Mouse (Mus musculus) lung, embryonic 14.5 days (tissue): Measurements from ENCODE around the gene Zcchc14. TPM values are rescaled to one million over a fixed set of nuclear protein-coding genes. Genes with fewer than 3 reads are reported as not detected.
"Not testable (repeated sequence)": the region's sequence is repeated elsewhere in the genome, so short reads cannot be mapped to it uniquely, and the experiment has no call there.

Experiments used
- ATAC-seq: fragments of 200-750 bp; cut with Nextera tagmentation; 2 replicates; pipeline ENCODE4 v1.8.0; 2017; ENCODE audit warnings: mild to moderate bottlenecking, moderate TSS enrichment, moderate library complexity; ENCODE audit not compliant: insufficient read depth
- DNase-seq: peaks from one replicate; pipeline ENCODE4 v3.0.0-alpha.2; 2015
- H3K27ac ChIP-seq: fragments of 300-500 bp; sonication (generic); 2 replicates; pipeline ENCODE4 v1.5.1; 2014; ENCODE audit warnings: low read depth, mild to moderate bottlenecking, moderate library complexity
- H3K27me3 ChIP-seq: fragments of 300-500 bp; sonication (generic); 2 replicates; pipeline ENCODE4 v1.6.1; 2014; ENCODE audit warnings: low read length, control low read depth; ENCODE audit not compliant: insufficient read depth
- H3K36me3 ChIP-seq: fragments of 300-500 bp; sonication (generic); 2 replicates; pipeline ENCODE4 v1.6.1; 2014; ENCODE audit warnings: control low read depth; ENCODE audit not compliant: insufficient read depth
- H3K4me1 ChIP-seq: fragments of 300-500 bp; sonication (generic); 2 replicates; pipeline ENCODE4 v1.6.1; 2014; ENCODE audit warnings: antibody characterized with exemption, control low read depth; ENCODE audit not compliant: insufficient read depth
- H3K4me2 ChIP-seq: fragments of 300-500 bp; sonication (generic); 2 replicates; pipeline ENCODE4 v1.6.1; 2014; ENCODE audit warnings: mild to moderate bottlenecking
- H3K4me3 ChIP-seq: fragments of 300-500 bp; sonication (generic); 2 replicates; pipeline ENCODE4 v1.5.1; 2014; ENCODE audit warnings: low read depth, low read length
- H3K9ac ChIP-seq: fragments of 300-500 bp; sonication (generic); 2 replicates; pipeline ENCODE4 v1.6.1; 2014
- H3K9me3 ChIP-seq: fragments of 300-500 bp; sonication (generic); 2 replicates; pipeline ENCODE4 v1.6.1; 2016; ENCODE audit warnings: low read depth, low read length, control low read depth
- CTCF ChIP-seq: IDR thresholded peaks from 2 replicates; pipeline ENCODE4 v1.5.1; 2016; ENCODE audit warnings: antibody characterized with exemption, low read depth
- WGBS: fragments of 180-500 bp; shearing (Covaris S2); extraction: QIAGEN DNeasy Blood & Tissue Kit; methylation state at CpG from one replicate; pipeline ENCODE4 v1.1.7; 2014; 5-methylcytosine and 5-hydroxymethylcytosine counted together
- polyA plus RNA-seq: library from polyadenylated mRNA; unstranded; fragments of >200 nt; fragmentation: Nextera tagmentation; extraction: Ambion mirVana; gene quantifications from 2 replicates; pipeline ENCODE4 v1.2.1, GENCODE M21; 2014

Zcchc14 gene
- polyA plus RNA-seq, 1 experiment from 2014 or later, result 25.0 TPM

- peak; percentile 58 for DNase-seq
- peaks cover 3% of the 10 kb centered on the region; the same call in 1 of the 2 replicates for H3K4me1 ChIP-seq
- peak overlapping the region; percentile 32 for H3K4me2 ChIP-seq
- no peaks in the 10 kb centered on the region for H3K27me3 ChIP-seq
- H3K36me3 ChIP-seq, result no peaks in the 10 kb centered on the region
- 31% methylated on average over 20 of the region's 20 CpGs for WGBS
- H3K27ac ChIP-seq, result no peak overlapping the region
- no peaks in the 10 kb centered on the region for H3K9me3 ChIP-seq
- H3K9ac ChIP-seq, result no peak overlapping the region
- no peak for ATAC-seq
- H3K4me3 ChIP-seq, result no peak overlapping the region
- TF ChIP-seq CTCF, result no peak
Measured at GRCm38 (mm10) chr8:121675701-121676100, 23.0 kb upstream of the Zcchc14 start.

GRCm38 (mm10) chr8:121675161-121675560, 22.5 kb upstream of the Zcchc14 start:
- DNase-seq, result no peak
- Histone ChIP-seq H3K36me3 (no peaks in the 10 kb centered on the region), H3K4me2 (no peak overlapping the region), H3K4me1 (peaks cover 3% of the 10 kb centered on the region; the same call in 1 of the 2 replicates), H3K9ac (no peak overlapping the region), H3K9me3 (no peaks in the 10 kb centered on the region), H3K27ac (no peak overlapping the region), H3K27me3 (no peaks in the 10 kb centered on the region), H3K4me3 (no peak overlapping the region)
- no peak for ATAC-seq
- 65% methylated on average over 3 of the region's 3 CpGs for WGBS
- no peak for TF ChIP-seq CTCF

- peaks cover 3% of the 10 kb centered on the region; the same call in 1 of the 2 replicates for H3K4me1 ChIP-seq
- no peak overlapping the region for H3K27ac ChIP-seq
- no peaks in the 10 kb centered on the region for H3K9me3 ChIP-seq
- ATAC-seq (no peak), DNase-seq (peak; percentile 37)
- no peaks in the 10 kb centered on the region for H3K27me3 ChIP-seq
- peak; percentile 59 for TF ChIP-seq CTCF
- H3K36me3 ChIP-seq, result no peaks in the 10 kb centered on the region
- no peak overlapping the region for H3K4me3 ChIP-seq
- no peak overlapping the region for H3K4me2 ChIP-seq
- no peak overlapping the region for H3K9ac ChIP-seq
- WGBS, result 49% methylated on average over 5 of the region's 5 CpGs
Measured at GRCm38 (mm10) chr8:121674524-121674923, 21.8 kb upstream of the Zcchc14 start.

GRCm38 (mm10) chr8:121673917-121674316, 21.2 kb upstream of the Zcchc14 start:
- H3K4me3 ChIP-seq, result no peak overlapping the region
- DNase-seq (peak; percentile 46), ATAC-seq (peak; percentile 60)
- no peak overlapping the region for H3K9ac ChIP-seq
- WGBS, result 65% methylated on average over 5 of the region's 5 CpGs
- no peak overlapping the region for H3K4me2 ChIP-seq
- no peaks in the 10 kb centered on the region for H3K36me3 ChIP-seq
- H3K9me3 ChIP-seq, result no peaks in the 10 kb centered on the region
- TF ChIP-seq CTCF, result no peak
- no peaks in the 10 kb centered on the region for H3K27me3 ChIP-seq
- H3K27ac ChIP-seq, result no peak overlapping the region
- H3K4me1 ChIP-seq, result peaks cover 3% of the 10 kb centered on the region; the same call in 1 of the 2 replicates

- TF ChIP-seq CTCF, result no peak
- Histone ChIP-seq H3K4me3 (no peak overlapping the region), H3K9ac (no peak overlapping the region), H3K9me3 (no peaks in the 10 kb centered on the region), H3K4me1 (peaks cover 3% of the 10 kb centered on the region; the same call in 1 of the 2 replicates), H3K36me3 (no peaks in the 10 kb centered on the region), H3K27ac (no peak overlapping the region; the same call in 1 of the 2 replicates), H3K27me3 (no peaks in the 10 kb centered on the region), H3K4me2 (no peak overlapping the region)
- peak; percentile 35; the same call in 1 of the 2 replicates for ATAC-seq
- peak; percentile 49 for DNase-seq
- 32% methylated on average over 4 of the region's 4 CpGs for WGBS
Measured at GRCm38 (mm10) chr8:121673153-121673552, 20.5 kb upstream of the Zcchc14 start.

GRCm38 (mm10) chr8:121669208-121669607, 16.5 kb upstream of the Zcchc14 start:
- TF ChIP-seq CTCF, result no peak
- no peaks in the 10 kb centered on the region for H3K27me3 ChIP-seq
- no peak overlapping the region for H3K4me3 ChIP-seq
- peaks cover 11% of the 10 kb centered on the region for H3K4me1 ChIP-seq
- H3K9ac ChIP-seq, result no peak overlapping the region
- H3K4me2 ChIP-seq, result no peak overlapping the region
- DNase-seq (peak; percentile 37), ATAC-seq (no peak)
- WGBS, result 16% methylated on average over 8 of the region's 8 CpGs
- no peaks in the 10 kb centered on the region for H3K9me3 ChIP-seq
- no peaks in the 10 kb centered on the region for H3K36me3 ChIP-seq
- H3K27ac ChIP-seq, result no peak overlapping the region

- 45% methylated on average over 6 of the region's 6 CpGs for WGBS
- Histone ChIP-seq H3K4me2 (no peak overlapping the region), H3K27me3 (no peaks in the 10 kb centered on the region), H3K9me3 (no peaks in the 10 kb centered on the region), H3K4me1 (peaks cover 14% of the 10 kb centered on the region), H3K9ac (no peak overlapping the region), H3K36me3 (no peaks in the 10 kb centered on the region), H3K27ac (no peak overlapping the region), H3K4me3 (no peak overlapping the region)
- TF ChIP-seq CTCF, result no peak
- no peak for ATAC-seq
- no peak for DNase-seq
Measured at GRCm38 (mm10) chr8:121668553-121668952, 15.9 kb upstream of the Zcchc14 start.

GRCm38 (mm10) chr8:121667936-121668500, 15.3 kb upstream of the Zcchc14 start:
- DNase-seq, H3K27ac ChIP-seq, H3K36me3 ChIP-seq, H3K9ac ChIP-seq, H3K27me3 ChIP-seq, H3K9me3 ChIP-seq, ATAC-seq, H3K4me3 ChIP-seq, H3K4me2 ChIP-seq: not testable (repeated sequence)
- WGBS, result 63% methylated on average over 9 of the region's 9 CpGs
- peaks cover 14% of the 10 kb centered on the region for H3K4me1 ChIP-seq
